Mouse (Mus musculus): ENCODE data around the gene Trim27.

Gene Trim27

GRCm38 (mm10) chr13:21179367-21179723, at the start of gene Trim27:
TSS of gene Trim27 (plus strand) at chr13:21179445.
- no peak for DNase-seq

GRCm38 (mm10) chr13:21142421-21142820, 36.8 kb upstream of the Trim27 start:
- no peak for DNase-seq

- DNase-seq = no peak
Measured at GRCm38 (mm10) chr13:21145767-21146166, 33.5 kb upstream of the Trim27 start, which contains the start of gene Olfr1368. TSS of gene Olfr1368 (minus strand) at chr13:21145867.

DNA sequence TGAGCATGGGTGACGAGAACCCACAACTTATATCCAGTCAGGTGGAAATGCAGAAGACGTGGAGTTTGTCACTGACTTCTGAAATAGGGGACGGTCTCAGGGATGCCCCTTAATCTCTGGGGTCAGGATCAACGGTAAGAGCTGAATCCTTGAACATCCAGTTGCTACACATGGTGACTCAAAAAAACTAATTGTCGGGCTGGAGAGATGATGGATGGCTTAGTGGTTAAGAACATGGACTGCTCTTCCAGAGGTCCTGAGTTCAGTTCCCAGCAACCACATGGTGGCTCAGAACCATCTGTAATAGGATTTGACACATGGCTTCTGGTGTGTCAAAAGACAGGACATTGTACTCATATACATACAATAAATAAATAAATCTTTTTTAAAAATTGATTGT, 23.4 kb upstream of the Trim27 start:
- DNase-seq = no peak

DNA sequence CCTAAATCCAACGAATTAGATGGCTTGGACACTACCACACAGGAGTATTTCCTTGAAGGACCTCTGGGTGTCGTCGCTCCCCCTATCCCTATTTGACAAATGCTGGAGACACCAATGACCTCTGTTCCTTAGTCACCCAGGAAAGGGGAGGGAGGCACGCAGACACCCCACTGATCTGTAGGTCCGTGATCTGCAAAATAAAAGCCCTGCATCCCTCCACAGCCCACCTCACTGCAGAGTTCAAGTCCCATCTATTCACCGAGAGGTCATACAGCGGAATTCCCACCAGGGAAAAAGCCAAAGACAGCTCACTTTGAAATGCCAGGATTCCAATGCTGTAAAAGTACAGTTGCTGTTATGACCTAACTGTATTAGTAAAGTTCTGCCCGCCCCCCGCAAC, 21.2 kb upstream of the Trim27 start:
- DNase-seq = no peak

DNA sequence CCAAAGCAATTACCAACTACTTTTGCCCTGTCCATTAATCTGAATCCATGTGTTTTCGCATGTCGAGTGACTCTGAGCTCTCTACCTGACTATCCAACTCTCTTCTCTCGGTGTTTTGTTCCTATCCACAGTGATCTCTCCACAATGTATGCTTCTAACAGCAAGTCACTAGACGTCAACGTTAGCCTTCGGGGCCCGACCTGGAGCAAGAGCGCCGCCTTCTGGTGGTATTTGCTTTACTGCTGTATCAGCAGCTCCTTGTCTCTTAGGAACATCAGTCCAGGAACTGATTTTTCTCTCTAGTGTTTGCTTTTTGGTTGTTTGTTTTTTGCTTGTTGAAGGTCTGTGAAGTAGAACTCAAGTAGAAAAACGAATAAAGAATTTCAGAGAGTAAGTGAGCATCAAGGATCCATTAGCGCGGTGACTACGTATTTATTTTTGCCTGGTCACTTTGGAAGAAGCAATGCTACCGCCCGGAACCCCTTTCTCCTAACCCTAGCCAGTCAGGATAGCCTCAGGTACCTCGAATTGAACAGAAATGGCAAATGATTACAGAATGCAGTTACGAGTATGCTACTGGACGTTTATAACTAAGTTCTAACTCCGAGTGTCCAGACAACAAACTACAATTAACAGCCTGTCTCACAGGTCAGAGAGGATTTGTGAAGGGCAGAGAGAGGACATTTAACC, 20.3 kb upstream of the Trim27 start:
- peak; percentile 89 for DNase-seq

GRCm38 (mm10) chr13:21159475-21159819, 19.8 kb upstream of the Trim27 start:
- DNase-seq = peak; percentile 23

DNA sequence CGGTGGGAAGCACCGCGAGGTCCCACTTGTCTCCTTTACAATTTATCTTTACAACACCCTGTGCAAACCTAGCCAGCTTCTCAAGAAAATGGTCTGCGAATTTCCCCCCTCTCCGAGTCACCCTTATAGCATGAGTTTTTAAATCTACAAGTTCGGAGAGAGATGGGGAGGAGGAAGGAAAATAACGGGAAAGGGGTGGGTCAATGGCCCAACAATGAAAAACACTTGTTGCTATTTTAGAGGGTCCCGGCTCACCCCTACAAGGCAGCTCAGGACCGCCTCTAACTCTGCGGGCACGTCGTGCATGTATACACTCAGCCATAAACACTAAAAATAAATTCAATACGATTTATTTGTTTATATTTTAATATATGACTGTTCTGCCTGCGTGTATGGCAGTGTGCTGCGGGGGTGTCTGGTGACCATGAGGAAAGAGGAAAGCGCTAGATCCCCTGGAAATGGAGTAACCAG, 19.2 kb upstream of the Trim27 start:
- no peak for DNase-seq

GRCm38 (mm10) chr13:21160657-21161590, 18.3 kb upstream of the Trim27 start:
- DNase-seq = peak; percentile 90

GRCm38 (mm10) chr13:21161591-21161990, 17.7 kb upstream of the Trim27 start:
- DNase-seq = no peak

- no peak for DNase-seq
Measured at GRCm38 (mm10) chr13:21162591-21162990, 16.7 kb upstream of the Trim27 start.

DNA sequence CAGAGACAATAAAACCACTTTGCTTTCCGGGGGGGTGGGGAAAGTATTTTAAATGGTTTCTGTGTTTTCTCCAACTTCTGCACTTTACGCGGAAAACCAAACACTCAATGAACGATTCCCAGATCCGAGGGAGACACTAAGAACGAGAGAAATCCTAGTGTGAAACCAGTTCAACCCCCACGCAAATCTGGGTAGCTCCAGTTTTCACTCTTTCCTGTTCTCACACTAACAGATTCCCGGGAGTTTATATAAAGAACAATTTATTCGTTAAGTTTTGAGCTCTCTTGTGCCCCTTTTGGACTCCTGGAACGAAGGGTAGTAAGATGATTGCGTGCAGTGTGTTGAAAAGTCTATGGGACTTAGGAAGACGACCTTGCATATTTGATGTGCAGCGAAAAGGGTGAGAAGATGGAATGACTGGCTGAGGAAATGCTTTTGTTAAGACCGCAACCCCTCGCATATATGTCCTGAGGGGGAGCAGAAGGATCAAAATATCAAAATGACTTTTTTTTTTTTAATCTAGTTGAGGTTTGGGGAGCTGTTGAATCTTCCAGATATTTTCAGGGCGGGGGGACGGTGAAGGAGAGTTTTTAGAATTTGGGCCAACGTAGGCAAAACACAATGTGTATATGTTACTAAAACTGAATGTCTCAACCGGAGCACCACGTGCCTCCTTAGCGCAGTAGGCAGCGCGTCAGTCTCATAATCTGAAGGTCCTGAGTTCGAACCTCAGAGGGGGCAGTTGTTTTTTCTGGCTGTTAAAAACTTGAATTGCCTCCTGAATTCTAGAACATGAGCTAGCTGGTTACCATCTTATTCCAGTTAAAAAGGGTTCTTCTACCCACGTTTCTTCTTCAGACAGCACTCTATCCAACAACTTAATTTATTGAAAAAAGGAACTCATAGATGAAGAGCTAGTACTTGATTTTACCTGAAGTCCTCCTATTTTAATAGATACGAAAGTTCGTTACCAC, 12.0 kb upstream of the Trim27 start:
- DNase-seq = peak; percentile 83

- DNase-seq = peak; percentile 45
Measured at GRCm38 (mm10) chr13:21167910-21168300, 11.3 kb upstream of the Trim27 start.

DNA sequence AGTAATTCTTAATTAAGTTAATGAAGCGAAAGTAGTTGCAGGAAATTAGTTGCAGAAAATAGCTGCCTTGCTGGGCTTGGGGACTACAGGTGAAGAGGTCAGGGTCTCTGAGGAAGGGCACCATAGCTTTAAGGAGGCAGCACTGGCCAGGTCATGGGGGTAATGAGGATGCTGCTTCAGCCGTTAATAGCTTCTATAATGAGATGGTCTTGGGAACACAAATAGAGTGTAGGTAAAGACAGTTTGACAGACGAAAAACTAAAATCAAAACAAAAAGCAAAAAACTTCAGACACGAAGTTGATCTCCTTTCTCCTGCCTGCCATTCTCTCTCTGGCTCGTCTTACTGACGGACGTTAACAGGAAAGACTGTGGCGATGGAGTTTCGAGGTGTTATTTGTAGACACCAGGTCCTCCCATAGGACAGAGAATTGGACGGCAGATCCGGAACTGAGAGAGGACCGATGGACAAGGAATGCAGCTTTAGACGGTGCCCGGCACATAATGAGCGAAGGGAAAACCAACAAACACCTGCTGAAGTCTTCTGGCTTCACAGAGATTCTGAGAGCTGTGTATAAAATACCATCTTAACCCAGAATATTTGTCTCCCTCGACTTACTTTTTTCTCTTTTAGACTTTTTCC, 10.8 kb upstream of the Trim27 start:
- DNase-seq = peak; percentile 71

DNA sequence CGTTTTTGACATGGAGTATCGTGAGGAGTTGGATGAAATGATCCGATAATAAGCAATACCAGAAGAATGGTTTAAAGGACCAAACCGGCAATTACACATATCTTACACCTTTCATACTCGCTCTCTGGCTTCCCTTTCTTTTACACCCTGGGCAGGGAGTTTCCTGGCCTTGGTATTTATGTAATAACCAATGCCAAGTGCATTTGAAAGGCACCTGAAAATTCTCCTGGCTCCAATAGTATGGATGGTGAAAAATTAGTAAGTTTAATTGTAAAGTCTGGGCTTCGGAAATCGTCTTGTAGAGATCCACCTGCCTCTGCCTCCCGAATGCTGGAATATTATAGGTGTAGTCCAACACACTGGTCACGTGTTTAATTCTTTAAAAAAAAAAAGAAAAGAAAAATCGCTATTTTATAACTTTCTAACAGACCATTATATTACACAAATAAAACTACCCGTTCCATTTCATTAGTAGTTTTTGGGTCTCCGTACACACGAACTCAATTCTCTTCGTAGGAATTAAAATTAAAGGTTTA, 10.1 kb upstream of the Trim27 start:
- DNase-seq = no peak

DNA sequence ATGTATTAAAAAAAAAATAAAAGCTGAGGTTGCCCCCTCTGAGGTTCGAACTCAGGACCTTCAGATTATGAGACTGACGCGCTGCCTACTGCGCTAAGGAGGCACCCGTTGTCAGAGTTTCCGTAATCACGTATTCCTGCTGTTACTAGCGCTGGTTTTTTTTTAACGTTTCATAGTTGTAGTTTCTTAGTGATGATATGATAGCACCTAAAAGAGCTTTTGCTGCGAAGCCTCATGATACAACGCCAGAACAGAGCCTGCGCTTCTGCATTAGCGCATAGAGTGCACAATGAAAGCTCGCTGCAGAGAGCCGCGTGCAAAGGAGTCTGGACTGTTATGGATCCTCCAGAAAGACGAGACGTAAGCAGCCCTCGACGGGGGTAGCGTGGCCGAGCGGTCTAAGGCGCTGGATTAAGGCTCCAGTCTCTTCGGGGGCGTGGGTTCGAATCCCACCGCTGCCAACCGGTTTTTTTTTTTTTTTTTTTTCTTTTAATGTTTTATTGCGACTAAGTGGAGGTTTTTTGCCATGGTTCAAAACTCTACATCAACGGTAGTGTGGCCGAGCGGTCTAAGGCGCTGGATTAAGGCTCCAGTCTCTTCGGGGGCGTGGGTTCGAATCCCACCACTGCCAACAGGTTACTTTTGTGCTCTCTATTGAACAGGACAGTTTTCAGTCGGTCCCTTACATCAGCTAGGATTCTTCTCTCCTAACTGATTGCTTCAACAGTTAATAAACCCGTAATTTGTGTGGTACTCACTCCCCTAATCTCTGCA, 9.4 kb upstream of the Trim27 start:
- DNase-seq = peak; percentile 88

GRCm38 (mm10) chr13:21170431-21171155, 8.7 kb upstream of the Trim27 start:
- DNase-seq = no peak

DNA sequence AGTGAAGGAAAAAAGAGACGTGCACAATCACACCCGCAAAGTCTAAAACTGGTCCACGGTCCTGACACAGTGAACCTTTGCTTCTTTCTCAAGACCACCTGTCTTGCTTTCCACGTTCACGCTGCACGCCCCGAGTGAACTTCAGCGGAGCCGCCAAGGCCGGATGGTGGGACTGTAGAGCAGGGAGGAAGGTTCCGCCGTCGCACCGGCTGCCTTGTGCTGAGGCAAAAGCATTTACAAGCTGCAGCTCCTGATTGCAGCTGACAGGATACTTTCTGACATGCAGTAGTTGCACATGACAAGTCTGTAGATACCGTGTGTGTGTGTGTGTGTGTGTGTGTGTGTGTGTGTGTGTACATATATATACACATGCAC, 8.1 kb upstream of the Trim27 start:
- peak; percentile 42 for DNase-seq

- DNase-seq = peak; percentile 56
Measured at GRCm38 (mm10) chr13:21171600-21172150, 7.6 kb upstream of the Trim27 start.

All from liver (tissue).